Mouse (Mus musculus): ENCODE data around the gene Rnf169.

DNA sequence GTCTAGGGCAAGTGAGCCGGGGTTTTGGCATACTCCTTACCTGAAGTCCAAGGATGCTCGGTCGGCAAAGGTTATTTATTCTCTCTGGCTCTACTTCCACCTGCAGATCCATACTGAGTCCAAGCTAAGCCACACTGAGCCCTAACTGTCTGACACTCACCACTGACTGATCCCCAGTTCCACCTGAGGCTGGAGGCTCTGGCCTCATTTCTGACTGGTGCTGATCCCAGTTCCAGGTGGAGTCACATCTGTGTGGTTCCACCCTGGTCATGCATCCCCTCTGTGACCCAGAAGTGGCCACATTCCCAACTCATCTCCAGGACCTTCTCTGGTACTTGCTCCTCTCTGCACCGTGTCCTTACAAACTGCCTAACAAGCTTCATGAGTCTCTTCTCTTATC is 28.5 kb upstream of the Rnf169 start:
- TF ChIP-seq CTCF (IDR thresholded peaks at IDR 0.05; ENCODE audit: low read depth) (no peak), EP300 (optimal IDR thresholded peaks at IDR 0.05) (no peak)

Data from stomach, postnatal 0 days (tissue).